Mouse (Mus musculus) spleen, embryonic (tissue): Measurements from ENCODE around the gene Clrn3.
"Not testable (repeated sequence)": the region's sequence is repeated elsewhere in the genome, so short reads cannot be mapped to it uniquely, and the experiment has no call there.

Experiments
- CTCF ChIA-PET: fragments of 350-600 bp; sonication (Branson Sonifier 250); formaldehyde crosslinking; loops from one replicate; lab custom pipeline; 2022; lab: Charles Lee

The Clrn3 gene

DNA sequence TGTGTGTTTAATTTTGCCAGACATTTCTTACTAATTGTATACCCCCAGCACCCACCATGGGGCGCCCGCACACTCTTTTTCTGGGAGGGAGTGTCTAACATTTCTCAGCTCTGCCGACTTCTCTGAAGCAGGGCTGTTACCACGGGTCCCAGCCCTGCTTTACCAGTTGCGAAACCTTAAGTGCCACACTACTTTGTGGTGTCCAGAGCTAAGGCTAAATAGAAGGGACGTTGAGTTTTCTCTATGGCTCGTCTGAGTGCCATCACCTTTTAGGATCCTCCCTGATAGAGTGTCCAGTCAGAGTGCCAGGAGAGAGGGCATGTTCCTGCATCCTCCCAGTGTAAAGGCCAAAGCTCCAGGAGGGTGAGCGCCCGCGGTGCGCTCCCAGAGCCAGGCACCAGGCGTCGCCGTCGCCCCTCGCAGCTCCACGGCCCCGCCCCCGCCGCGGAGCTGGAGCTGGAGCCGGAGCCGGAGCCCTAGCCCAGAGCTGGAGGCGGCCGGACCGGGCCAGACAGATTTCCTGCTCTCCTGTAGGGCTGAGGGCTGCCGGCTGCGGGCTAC is 9.0 kb upstream of the Clrn3 start, which contains the start of gene Ptpre:
TSS of gene Ptpre (plus strand) at position 141 of the 561 bp plus-strand sequence.
- CTCF ChIA-PET = interaction anchor here (0.7 to 1.8 kb wide), 3 partner anchors 50 to 131 kb away, joined by 3 to 8 read pairs (median 4); no protein-coding TSS in a partner anchor

- CTCF ChIA-PET = interaction anchor here (0.6 kb wide), 1 partner anchor 72 kb away, joined by 3 read pairs; no protein-coding TSS in a partner anchor
These were observed 7.5 kb upstream of the Clrn3 start for GRCm38 (mm10) chr7:135535908-135536307.

DNA sequence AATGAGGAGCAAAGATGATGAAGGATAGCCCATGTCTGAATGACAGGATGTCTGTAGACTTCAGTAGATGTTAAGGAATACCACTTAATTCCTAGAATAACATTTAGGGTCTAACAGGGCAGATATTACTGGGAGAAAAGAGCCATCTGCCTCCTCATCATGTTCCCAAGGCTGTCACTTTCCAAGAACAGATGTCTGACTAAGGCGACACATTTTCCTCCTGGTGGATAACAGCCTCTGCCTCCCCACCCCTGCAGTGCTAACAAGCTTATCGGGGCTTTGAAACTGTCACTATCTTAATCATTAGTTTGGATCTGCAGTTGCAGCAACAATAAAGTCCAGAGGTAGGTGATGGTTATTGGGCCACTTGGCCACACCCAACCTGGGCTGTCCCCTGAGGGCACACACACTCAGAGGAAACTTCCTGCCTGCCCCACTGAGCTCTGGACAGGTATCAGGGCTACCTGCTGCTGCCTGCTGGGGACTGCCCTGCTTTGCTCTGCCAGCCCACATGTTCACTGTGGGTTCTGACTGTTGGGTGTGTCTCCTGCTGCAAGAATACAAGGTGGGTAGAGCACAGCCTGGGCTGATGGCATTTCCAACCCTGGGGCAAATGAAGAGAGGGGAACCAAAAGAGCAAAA is 6.2 kb upstream of the Clrn3 start:
- CTCF ChIA-PET = no interaction called here

- CTCF ChIA-PET = interaction anchor here (0.7 kb wide), 1 partner anchor 44 kb away, joined by 3 read pairs; no protein-coding TSS in a partner anchor
These were observed 614 bp upstream of the Clrn3 start for GRCm38 (mm10) chr7:135529068-135529467.

DNA sequence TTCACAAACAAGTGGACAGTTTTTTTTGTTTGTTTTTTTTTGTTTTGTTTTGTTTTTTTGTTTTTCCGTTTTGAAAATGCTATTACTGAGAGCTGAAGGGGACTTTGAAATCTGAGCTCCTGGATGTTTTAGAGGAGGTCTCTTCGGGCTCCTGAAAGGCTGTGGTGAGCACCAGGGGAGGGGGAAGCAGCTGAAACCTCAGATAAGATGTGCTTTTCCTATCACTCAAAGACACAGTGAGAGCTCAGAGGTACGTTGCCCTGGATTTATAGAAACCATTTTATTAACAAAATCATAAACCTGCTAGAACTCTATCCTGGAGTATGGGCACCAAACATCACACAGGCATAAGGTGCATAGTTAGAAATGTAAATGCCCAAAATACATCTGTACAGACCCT is 1.3 kb downstream of the Clrn3 start:
- CTCF ChIA-PET = no interaction called here

DNA sequence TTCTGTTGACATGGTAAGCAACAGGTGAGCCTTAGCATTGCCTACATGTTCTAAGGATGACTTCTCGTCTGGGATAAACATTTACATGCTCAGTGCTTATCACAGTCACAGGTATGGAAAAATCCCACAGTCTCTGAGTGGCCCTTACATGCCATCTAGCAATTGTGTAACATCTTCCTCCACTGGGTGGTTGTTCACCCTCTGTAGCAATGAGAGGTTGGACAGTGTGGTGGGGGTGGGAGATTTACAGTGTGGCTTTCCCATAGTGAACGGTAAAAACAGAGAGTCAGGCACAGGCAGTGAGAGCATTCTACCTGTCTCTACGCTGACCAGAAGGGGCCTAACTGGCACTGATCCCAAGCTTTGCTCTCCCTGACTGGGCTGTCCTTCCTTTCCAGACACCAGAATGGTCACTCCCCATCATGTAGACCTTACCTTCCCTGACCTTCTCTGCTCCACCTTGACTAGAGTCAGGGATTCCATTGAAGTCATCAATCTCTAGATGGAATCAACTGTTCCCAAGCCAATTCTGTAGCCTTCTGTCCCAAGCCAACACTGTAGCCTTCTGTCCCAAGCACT is 1.8 kb downstream of the Clrn3 start:
- CTCF ChIA-PET = no interaction called here

DNA sequence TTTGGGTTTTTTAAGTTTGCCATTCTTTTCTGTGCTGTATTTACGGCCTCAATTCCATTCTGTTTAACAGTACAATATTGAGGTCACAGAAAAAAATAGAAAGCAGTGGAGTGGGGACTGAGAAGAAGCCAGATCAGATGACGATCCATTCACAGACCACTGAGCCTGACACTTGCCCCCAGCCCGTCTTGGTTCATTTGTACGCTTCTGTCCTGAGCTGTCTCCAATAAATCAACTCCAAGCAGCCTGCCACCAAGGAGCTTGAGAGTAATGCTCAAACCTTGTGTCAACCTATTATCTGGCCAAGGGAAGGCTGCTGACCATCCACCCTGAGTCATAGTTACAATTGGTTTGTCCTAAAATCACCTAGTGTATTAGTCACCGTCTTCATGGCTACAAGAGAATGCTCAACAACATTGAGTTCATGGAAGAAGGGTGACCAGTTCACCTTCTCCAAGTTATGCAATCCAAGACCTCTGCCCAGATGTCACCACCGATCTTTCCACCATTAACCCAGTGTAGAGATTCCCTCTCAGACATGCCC is 4.0 kb downstream of the Clrn3 start:
- CTCF ChIA-PET = no interaction called here

DNA sequence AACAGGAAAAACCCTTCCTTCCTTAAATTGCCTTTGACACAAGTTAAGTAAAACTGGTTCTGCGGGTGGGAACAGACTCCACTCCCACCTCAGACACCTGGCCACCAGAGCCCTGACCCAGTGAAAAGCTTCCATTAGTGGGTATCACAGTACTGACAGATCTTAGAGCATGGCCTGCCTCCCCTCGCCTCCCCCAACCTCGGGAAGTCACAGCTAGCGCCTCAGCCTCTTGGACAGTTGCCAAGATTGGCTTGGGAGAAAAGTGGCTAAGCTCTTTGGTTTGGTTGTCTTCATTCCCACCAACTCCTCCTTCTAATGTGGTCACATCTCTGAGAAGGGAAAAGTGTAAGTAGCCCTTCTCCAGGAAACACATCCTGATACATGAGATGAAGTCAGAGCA is 4.5 kb downstream of the Clrn3 start:
- CTCF ChIA-PET = no interaction called here

DNA sequence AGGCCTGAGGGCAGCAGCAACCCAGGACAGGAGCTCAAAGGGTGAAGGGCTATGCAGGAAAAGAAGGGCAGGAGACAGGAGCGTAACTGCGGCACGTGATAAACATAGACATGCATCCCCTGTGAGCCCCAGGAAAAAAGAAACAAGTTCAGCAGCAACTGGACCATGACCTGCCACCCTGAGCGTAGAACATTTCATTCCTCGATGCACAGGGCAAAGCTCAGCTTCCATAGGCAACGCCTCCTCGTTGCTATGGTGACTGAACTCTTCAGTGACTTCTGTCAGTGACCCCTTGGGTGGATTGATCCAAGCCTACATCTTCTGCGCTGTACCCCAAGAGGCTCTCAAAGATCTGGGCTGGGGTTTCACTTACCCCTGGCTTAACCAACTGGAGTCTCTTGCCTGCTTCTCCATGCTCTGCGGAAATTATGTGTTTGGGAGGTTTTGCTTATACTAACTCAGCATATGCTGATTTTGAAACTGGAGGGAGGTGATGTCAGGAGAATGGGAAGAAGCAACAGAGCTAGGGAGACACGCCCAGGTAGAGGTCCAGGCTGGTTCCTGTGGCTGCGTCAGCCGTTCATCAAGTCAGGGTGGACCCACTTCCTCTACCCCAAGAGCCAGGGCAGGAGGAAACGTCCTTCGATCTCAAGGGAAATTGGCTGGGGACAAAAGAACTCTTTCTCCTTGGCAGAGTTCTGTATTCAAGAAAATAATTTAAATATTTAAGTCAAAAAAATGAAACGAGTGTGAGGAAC is 6.5 kb downstream of the Clrn3 start:
- CTCF ChIA-PET = no interaction called here

DNA sequence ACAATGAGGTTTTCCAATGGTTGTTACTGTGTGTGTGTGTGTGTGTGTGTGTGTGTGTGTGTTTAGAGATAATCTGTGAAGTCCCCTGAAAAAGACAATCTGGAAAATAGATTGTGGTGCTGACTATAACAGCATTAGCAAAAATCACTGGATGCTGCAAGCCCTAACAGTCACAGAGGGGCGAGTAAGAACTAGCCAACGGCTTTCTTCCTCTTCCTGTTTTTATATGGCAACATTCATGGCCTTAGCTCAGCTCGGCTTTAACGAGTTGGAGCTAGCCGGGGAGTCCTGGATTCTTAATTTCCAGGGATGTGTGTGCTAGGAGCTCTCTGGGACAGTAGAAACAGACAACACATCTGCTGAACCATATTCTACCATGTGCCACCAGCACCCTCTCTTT is 8.2 kb downstream of the Clrn3 start:
- CTCF ChIA-PET = no interaction called here

- CTCF ChIA-PET = interaction anchor here (0.6 kb wide), 1 partner anchor 124 kb away, joined by 4 read pairs; no protein-coding TSS in a partner anchor
These were observed 11.3 kb downstream of the Clrn3 start for GRCm38 (mm10) chr7:135517191-135517590.

GRCm38 (mm10) chr7:135511723-135512122 is 16.7 kb downstream of the Clrn3 start:
- CTCF ChIA-PET = no interaction called here

GRCm38 (mm10) chr7:135510431-135510830 is 18.0 kb downstream of the Clrn3 start:
- CTCF ChIA-PET = interaction anchor here (1.1 kb wide), 1 partner anchor 225 kb away, joined by 3 read pairs; no protein-coding TSS in a partner anchor

GRCm38 (mm10) chr7:135509272-135509671 is 19.2 kb downstream of the Clrn3 start:
- CTCF ChIA-PET = no interaction called here

GRCm38 (mm10) chr7:135508602-135509001 is 19.9 kb downstream of the Clrn3 start:
- CTCF ChIA-PET = no interaction called here

DNA sequence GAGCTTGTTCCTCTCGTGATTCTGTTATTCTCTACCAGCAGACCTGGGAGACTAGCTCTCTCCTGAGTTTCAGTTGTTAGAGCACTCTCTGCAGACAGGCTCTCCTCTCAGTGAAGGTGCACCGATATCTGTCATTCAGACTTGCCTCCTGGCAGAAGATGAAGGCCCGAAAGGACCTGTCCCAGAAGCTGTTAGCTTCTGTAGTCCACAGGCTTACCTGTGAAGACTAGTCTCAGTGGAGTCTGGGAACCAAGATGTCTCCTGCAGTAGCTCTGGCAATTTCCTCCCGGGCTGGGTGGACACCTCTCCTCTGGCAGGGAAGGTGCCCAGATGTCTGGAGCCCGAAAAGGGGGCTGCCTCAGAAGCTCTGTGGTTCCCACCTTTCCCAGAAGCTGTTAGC is 21.9 kb downstream of the Clrn3 start:
- CTCF ChIA-PET = not testable (repeated sequence)

DNA sequence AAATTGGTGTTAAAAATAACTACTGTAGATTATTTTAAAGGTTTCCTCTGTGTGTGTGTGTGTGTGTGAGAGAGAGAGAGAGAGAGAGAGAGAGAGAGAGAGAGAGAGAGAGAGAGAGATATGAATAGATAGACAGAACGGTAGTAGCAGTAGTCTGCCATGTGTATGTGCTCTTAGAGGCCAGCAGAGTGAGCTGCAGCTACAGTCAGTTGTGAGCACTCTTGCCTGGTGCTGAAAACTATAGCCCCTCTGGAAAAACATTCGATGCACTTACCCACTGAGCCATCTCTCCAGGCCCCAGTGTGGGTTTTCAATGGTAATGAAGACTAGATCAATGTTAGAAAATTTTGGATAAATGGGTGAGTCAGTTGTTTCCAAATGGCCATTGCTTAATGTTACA is 29.1 kb downstream of the Clrn3 start:
- CTCF ChIA-PET = no interaction called here

DNA sequence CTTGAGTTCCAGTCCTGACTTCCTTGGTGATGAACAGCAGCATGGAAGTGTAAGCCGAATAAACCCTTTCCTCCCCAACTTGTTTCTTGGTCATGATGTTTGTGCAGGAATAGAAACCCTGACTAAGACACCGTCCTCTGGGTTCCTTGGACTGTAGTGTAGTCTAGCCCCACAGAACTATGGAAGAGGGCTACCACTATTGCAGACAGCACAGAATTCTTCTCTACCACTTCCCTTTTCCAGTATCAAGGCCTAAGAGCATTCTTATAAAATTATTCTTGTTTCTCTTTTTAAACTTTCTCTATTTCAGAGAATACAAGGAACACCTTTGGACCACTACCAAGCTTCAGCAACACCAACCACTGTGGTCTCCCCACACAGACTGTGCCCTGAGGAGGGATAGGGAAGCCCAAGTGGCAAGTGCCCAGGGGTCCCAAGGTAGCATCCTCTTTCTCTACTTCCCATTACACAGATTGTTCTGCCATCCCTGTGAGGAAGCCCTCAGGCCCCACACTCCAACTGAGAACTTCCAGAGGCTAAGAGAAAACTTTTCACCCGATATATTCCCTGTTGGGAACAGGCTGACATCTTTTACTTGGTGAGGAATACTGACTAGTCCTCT is 29.8 kb downstream of the Clrn3 start:
- CTCF ChIA-PET = no interaction called here

- CTCF ChIA-PET = no interaction called here
These were observed 33.2 kb downstream of the Clrn3 start for GRCm38 (mm10) chr7:135495303-135495702.

GRCm38 (mm10) chr7:135490500-135490886 is 38.0 kb downstream of the Clrn3 start:
- CTCF ChIA-PET = no interaction called here

GRCm38 (mm10) chr7:135489724-135490499 is 38.5 kb downstream of the Clrn3 start:
- CTCF ChIA-PET = no interaction called here
